Mouse (Mus musculus) stomach, embryonic 16.5 days (tissue): Measurements from ENCODE around the gene Cyp2w1. TPM values are rescaled to one million over a fixed set of nuclear protein-coding genes. Genes with fewer than 3 reads are reported as not detected.

Experiments used
- ATAC-seq: fragments of 200-750 bp; cut with Nextera tagmentation; 2 replicates; pipeline ENCODE4 v1.8.0; 2017; ENCODE audit warnings: moderate number of reproducible peaks, moderate TSS enrichment; ENCODE audit not compliant: insufficient read depth, low FRiP score
- H3K27ac ChIP-seq: fragments of 300-500 bp; sonication (generic); 2 replicates; pipeline ENCODE4 v1.5.1; 2014; ENCODE audit warnings: low read length
- H3K27me3 ChIP-seq: fragments of 300-500 bp; sonication (generic); 2 replicates; pipeline ENCODE4 v1.6.1; 2014; ENCODE audit warnings: low read length, control low read depth, mixed read lengths; ENCODE audit not compliant: control insufficient read depth, insufficient read depth
- H3K36me3 ChIP-seq: fragments of 300-500 bp; sonication (generic); 2 replicates; pipeline ENCODE4 v1.6.1; 2014; ENCODE audit warnings: low read length; ENCODE audit not compliant: control insufficient read depth, insufficient read depth
- H3K4me1 ChIP-seq: fragments of 300-500 bp; sonication (generic); 2 replicates; pipeline ENCODE4 v1.6.1; 2014; ENCODE audit warnings: low read length, control low read depth, mixed read lengths; ENCODE audit not compliant: control insufficient read depth, insufficient read depth
- H3K4me2 ChIP-seq: fragments of 300-500 bp; sonication (generic); 2 replicates; pipeline ENCODE4 v1.6.1; 2014; ENCODE audit warnings: low read depth, low read length, mixed read lengths
- H3K4me3 ChIP-seq: fragments of 300-500 bp; sonication (generic); replicated peaks from 2 replicates; pipeline ENCODE4 v1.5.1; 2014; ENCODE audit warnings: mild to moderate bottlenecking, low read length
- H3K9ac ChIP-seq: fragments of 300-500 bp; sonication (generic); 2 replicates; pipeline ENCODE4 v1.6.1; 2014; ENCODE audit warnings: low read length
- H3K9me3 ChIP-seq: fragments of 300-500 bp; sonication (generic); replicated peaks from 2 replicates; pipeline ENCODE4 v1.6.1; 2016; ENCODE audit warnings: low read length, control low read depth; ENCODE audit not compliant: control insufficient read depth
- WGBS: fragments of 180-500 bp; shearing (Covaris S2); extraction: QIAGEN DNeasy Blood & Tissue Kit; methylation state at CpG from one replicate; pipeline ENCODE4 v1.1.7; 2014; 5-methylcytosine and 5-hydroxymethylcytosine counted together
- polyA plus RNA-seq: library from polyadenylated mRNA; unstranded; fragments of >200 nt; fragmentation: Nextera tagmentation; extraction: Ambion mirVana; gene quantifications from 2 replicates; pipeline ENCODE4 v1.2.1, GENCODE M21; 2015

The Cyp2w1 gene
- polyA plus RNA-seq, 1 experiment from 2014 or later, result 11.4 TPM

DNA sequence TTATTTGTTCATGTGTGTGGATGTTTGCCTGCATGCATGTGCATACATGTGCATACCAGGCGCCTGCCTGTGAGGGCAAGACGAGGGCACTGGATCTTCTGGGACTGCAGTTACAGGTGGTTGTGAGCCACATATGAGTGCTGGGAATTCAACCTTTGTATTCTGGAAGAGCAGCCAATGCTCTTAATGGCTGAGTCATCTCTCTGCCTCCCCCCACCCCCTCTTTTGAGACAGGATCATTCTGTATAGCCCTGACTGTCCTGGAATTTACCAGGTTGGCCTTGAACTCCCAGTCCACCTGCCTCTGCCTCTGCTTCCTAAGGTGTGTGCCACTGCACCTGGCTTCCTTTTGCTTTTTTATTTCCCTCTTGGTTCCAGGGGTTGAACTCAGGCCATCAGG lies 22.4 kb downstream of the Cyp2w1 start:
- ATAC-seq, result no peak

DNA sequence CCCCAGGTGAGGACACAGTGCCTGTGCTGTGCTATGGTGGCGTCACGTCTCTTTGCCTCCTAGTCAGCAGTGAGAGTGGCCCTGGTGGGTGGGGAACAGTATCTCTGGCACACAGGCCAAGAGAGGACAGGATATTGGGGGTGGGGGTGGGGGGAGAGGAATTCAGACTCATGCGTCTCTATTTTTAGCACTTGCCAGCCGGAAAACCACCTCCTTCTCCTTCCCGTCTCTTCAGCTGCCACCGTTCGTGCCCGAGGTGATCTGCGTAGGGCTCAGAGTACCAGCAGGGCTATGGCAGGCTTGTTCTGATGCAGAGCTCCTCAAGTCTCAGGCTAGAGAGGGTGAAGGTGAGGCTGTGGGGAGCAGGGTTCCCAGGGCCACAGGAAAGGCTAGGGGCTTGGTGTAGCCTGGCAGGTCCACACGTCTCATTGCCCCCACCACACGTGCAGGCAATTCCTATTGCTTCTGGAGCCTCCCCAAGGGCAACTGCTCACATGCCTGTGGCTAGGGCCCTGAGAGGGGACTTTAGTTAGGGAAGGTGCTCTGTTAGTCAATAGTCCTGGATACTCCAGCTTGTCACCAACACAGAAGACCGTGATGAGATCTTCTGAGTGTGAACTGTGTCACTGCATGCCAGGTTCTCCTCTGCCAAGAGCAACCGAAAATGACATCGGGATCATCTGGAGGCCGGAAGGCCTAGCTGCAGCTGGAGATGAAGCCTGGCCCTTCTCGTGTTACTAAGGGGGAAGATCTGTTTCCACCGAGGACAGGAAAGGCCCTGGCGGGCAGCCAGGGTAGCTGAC lies 25.3 kb downstream of the Cyp2w1 start, which contains the start of gene Gpr146:
Gene Gpr146, plus strand, starts transcription at position 230 of the 803 bp plus-strand sequence.
- WGBS, result 56% methylated on average over 18 of the region's 18 CpGs
- ATAC-seq, result no peak
- Histone ChIP-seq H3K27me3 (no peaks in the 10 kb centered on the region), H3K4me3 (no peak within 1 kb of the TSS), H3K4me1 (peaks cover 36% of the 10 kb centered on the region), H3K9ac (peak within 1 kb of the TSS; percentile 41; the same call in 1 of the 2 replicates), H3K4me2 (no peak within 1 kb of the TSS; the same call in 1 of the 2 replicates), H3K9me3 (no peaks in the 10 kb centered on the region), H3K27ac (peak within 1 kb of the TSS; percentile 75), H3K36me3 (no peaks in the 10 kb centered on the region)

More for the DNA sequence above, 22.4 kb downstream of the Cyp2w1 start:
- no peaks in the 10 kb centered on the region for H3K36me3 ChIP-seq
- H3K4me1 ChIP-seq, result peaks cover 35% of the 10 kb centered on the region
- H3K27ac ChIP-seq, result no peak overlapping the region
- no peak overlapping the region for H3K9ac ChIP-seq
- 81% methylated on average over 2 of the region's 2 CpGs for whole genome bisulfite sequencing
- no peaks in the 10 kb centered on the region for H3K27me3 ChIP-seq
- H3K9me3 ChIP-seq, result no peaks in the 10 kb centered on the region
- no peak overlapping the region for H3K4me2 ChIP-seq
- H3K4me3 ChIP-seq, result no peak overlapping the region

DNA sequence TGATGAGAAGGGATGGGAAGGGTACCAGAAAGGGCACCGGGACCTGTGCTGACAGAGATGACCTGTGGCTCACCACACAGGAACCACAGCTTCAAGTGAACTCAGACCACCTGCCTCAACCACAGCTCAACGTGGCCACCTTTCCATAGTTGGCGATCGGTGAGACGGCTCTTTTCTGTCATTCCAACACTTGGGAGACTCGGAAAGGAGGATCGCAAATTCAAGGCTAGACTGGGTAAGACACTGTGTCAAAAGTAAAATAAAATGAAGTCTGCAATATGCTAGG lies 25.8 kb downstream of the Cyp2w1 start:
- Histone ChIP-seq H3K36me3 (no peaks in the 10 kb centered on the region), H3K4me2 (no peak overlapping the region), H3K4me1 (peaks cover 39% of the 10 kb centered on the region), H3K27me3 (no peaks in the 10 kb centered on the region), H3K9me3 (no peaks in the 10 kb centered on the region), H3K4me3 (no peak overlapping the region), H3K9ac (0 out of 2 replicates have a peak overlapping the region, but pooled peaks have one; percentile 41), H3K27ac (peak overlapping the region; percentile 75; the same call in 1 of the 2 replicates)
- no peak for ATAC-seq
- 78% methylated on average over 7 of the region's 7 CpGs for WGBS

DNA sequence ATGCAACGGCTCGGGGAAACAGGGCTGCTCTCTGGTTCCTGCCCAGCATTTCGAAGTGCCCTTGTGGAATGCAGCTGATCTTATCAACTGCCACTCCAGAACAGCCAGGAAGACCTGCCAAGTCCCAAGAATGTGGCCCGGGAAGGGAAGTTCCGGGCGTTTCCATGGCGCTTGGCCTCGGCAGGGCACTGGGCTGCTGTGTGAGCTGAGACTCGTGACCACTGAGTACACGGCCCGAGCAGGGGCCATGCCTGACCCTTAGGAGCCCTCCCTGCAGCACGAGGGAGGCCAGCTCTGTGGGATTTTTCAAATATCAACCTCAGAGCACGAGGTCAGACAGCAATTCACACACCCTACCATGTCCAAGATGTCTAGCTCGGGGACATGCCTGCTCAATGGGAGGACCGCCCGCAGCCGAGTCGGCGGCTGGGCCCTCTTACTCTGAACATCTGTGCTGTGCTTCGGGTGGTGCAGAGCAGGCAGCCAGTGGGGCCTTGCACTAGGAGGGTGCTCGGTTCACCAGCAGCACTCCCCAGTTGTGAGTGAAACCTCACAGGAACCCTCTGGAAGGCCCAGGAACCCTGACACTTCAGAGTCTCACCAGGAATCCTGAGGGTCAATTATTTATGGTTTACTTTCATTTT lies 26.7 kb downstream of the Cyp2w1 start:
- Histone ChIP-seq H3K4me1 (peaks cover 40% of the 10 kb centered on the region), H3K27ac (peak overlapping the region; percentile 75), H3K4me3 (no peak overlapping the region), H3K27me3 (no peaks in the 10 kb centered on the region), H3K36me3 (no peaks in the 10 kb centered on the region), H3K9ac (peak overlapping the region; percentile 37; the same call in 1 of the 2 replicates), H3K4me2 (peak overlapping the region; percentile 36), H3K9me3 (no peaks in the 10 kb centered on the region)
- peak; percentile 39; the same call in 1 of the 2 replicates for ATAC-seq
- WGBS, result 27% methylated on average over 21 of the region's 21 CpGs

DNA sequence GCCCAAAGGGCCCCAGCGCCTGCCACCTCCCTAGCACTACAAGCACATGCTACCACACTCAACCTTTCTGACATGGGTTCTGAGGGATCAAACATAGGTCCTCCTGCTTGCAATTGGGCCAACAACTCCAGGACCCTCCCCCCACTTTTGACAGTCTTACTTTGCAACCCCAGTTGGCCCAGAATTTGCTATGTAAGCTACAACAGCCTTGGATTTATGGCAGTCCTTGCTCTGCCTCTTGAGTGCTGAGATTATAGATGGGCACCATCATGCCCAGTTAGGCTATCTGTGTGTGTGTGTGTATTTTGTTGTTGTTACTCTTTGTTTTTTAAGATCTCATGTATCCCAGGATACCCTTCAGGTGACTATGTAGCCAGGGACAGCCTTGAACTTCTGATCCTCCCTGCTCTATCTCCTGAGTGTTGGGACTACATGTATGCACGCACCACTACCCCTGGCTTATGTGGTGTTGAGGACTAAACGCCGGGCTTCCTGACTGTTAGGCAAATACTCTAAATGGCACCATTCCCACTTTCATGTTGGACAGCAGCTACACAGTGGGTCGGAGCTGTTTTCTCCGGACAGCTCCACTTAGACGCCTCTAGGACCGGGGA lies 27.5 kb downstream of the Cyp2w1 start:
- H3K9me3 ChIP-seq, result no peaks in the 10 kb centered on the region
- peak overlapping the region; percentile 75 for H3K27ac ChIP-seq
- peak overlapping the region; percentile 68 for H3K4me3 ChIP-seq
- ATAC-seq, result no peak
- WGBS, result 15% methylated on average over 8 of the region's 8 CpGs
- H3K36me3 ChIP-seq, result no peaks in the 10 kb centered on the region
- no peaks in the 10 kb centered on the region for H3K27me3 ChIP-seq
- peaks cover 44% of the 10 kb centered on the region for H3K4me1 ChIP-seq
- H3K4me2 ChIP-seq, result peak overlapping the region; percentile 80
- H3K9ac ChIP-seq, result peak overlapping the region; percentile 79

- peak overlapping the region; percentile 79 for H3K9ac ChIP-seq
- no peaks in the 10 kb centered on the region for H3K36me3 ChIP-seq
- 2% methylated on average over 73 of the region's 73 CpGs for WGBS
- H3K4me3 ChIP-seq, result peak overlapping the region; percentile 68
- no peaks in the 10 kb centered on the region for H3K27me3 ChIP-seq
- peak overlapping the region; percentile 75 for H3K27ac ChIP-seq
- H3K9me3 ChIP-seq, result no peaks in the 10 kb centered on the region
- H3K4me2 ChIP-seq, result peak overlapping the region; percentile 80
- peaks cover 45% of the 10 kb centered on the region for H3K4me1 ChIP-seq
- ATAC-seq, result peak; percentile 91
Observed at GRCm38 (mm10) chr5:139380385-139381248, 28.2 kb downstream of the Cyp2w1 start.

DNA sequence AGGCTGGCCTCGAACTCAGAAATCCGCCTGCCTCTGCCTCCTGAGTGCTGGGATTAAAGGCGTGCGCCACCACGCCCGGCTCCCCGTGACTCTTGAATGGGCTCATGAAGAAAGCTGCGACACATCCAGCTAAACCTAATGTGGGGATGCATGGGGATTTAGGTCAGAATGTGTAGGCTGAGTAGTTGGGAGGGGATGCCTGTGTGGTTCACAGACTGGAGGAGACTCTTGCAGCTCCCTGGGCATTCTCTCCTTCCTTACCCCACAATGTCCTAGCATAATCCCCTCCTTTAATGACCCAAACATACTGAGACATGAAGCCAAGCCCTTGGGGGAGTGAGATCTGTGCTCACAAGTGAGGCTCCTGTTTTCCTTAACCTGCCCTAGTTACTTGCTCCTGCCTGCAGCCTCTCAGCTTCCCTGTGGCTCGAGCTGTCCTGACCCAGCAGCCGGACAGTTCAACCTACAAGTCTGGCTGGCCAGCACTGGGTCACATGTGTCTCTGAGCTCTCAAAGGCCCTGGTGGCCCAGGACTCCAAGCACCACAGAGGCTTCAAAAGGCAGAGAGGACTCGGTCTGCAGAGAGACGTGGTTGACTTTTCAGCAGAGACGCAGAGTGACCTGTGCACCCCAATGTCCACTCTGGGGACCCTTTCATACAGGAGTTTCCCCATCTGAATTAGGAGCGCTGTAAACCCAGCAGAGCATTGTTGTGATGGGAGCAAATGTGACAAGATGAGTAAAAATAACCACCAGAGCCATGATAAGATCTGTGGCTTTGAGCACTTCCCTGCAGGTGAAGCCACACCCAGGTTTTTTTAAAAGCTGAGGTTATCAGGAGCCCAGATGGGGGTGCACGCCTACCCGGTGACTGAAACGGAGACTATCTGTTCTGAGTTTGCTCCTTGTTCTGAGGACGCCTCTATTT lies 29.4 kb downstream of the Cyp2w1 start:
- no peaks in the 10 kb centered on the region for H3K36me3 ChIP-seq
- H3K9me3 ChIP-seq, result no peaks in the 10 kb centered on the region
- peaks cover 45% of the 10 kb centered on the region for H3K4me1 ChIP-seq
- ATAC-seq, result no peak
- peak overlapping the region; percentile 2; the same call in 1 of the 2 replicates for H3K4me2 ChIP-seq
- 73% methylated on average over 17 of the region's 18 CpGs for WGBS
- H3K4me3 ChIP-seq, result no peak overlapping the region
- no peaks in the 10 kb centered on the region for H3K27me3 ChIP-seq
- H3K27ac ChIP-seq, result peak overlapping the region; percentile 36; the same call in 1 of the 2 replicates
- H3K9ac ChIP-seq, result peak overlapping the region; percentile 23

GRCm38 (mm10) chr5:139382760-139383159 lies 30.3 kb downstream of the Cyp2w1 start:
- H3K9ac ChIP-seq, result peak overlapping the region; percentile 27; the same call in 1 of the 2 replicates

More at GRCm38 (mm10) chr5:139382760-139383159, 30.3 kb downstream of the Cyp2w1 start:
- no peaks in the 10 kb centered on the region for H3K36me3 ChIP-seq
- no peak overlapping the region for H3K4me3 ChIP-seq
- H3K27ac ChIP-seq, result peak overlapping the region; percentile 36
- H3K4me2 ChIP-seq, result peak overlapping the region; percentile 2; the same call in 1 of the 2 replicates
- no peaks in the 10 kb centered on the region for H3K9me3 ChIP-seq
- WGBS, result 55% methylated on average over 8 of the region's 8 CpGs
- no peaks in the 10 kb centered on the region for H3K27me3 ChIP-seq
- H3K4me1 ChIP-seq, result peaks cover 41% of the 10 kb centered on the region
- no peak for ATAC-seq
